Mouse (Mus musculus) hindbrain, embryonic 11.5 days (tissue): ENCODE measurements around the gene Ppp4r4. TPM values are rescaled to one million over a fixed set of nuclear protein-coding genes. Genes with fewer than 3 reads are reported as not detected.

Experiments
- ATAC-seq: fragments of 200-750 bp; cut with Nextera tagmentation; 2 replicates; pipeline ENCODE4 v1.8.0; 2017; ENCODE audit warnings: mild to moderate bottlenecking, moderate TSS enrichment, moderate library complexity; ENCODE audit not compliant: low FRiP score
- DNase-seq: peaks from one replicate; pipeline ENCODE4 v3.0.0-alpha.2; 2015; ENCODE audit warnings: low spot score
- H3K27ac ChIP-seq: fragments of 300-500 bp; sonication (generic); 2 replicates; pipeline ENCODE4 v1.5.1; 2014; ENCODE audit warnings: mild to moderate bottlenecking, low read depth, low read length
- H3K27me3 ChIP-seq: fragments of 300-500 bp; sonication (generic); 2 replicates; pipeline ENCODE4 v1.6.1; 2014; ENCODE audit warnings: mild to moderate bottlenecking, low read length, moderate library complexity, mixed read lengths; ENCODE audit not compliant: control insufficient read depth, insufficient read depth
- H3K36me3 ChIP-seq: fragments of 300-500 bp; sonication (generic); 2 replicates; pipeline ENCODE4 v1.6.1; 2014; ENCODE audit warnings: mild to moderate bottlenecking, low read length, moderate library complexity, mixed read lengths; ENCODE audit not compliant: control insufficient read depth, insufficient read depth
- H3K4me1 ChIP-seq: fragments of 300-500 bp; sonication (generic); replicated peaks from 2 replicates; pipeline ENCODE4 v1.6.1; 2014; ENCODE audit warnings: low read length, mixed read lengths; ENCODE audit not compliant: control insufficient read depth, insufficient read depth
- H3K4me2 ChIP-seq: fragments of 300-500 bp; sonication (generic); replicated peaks from 2 replicates; pipeline ENCODE4 v1.6.1; 2014; ENCODE audit warnings: mild to moderate bottlenecking, low read depth, low read length
- H3K4me3 ChIP-seq: fragments of 300-500 bp; sonication (generic); 2 replicates; pipeline ENCODE4 v1.5.1; 2014; ENCODE audit warnings: low read depth, low read length
- H3K9ac ChIP-seq: fragments of 300-500 bp; sonication (generic); 2 replicates; pipeline ENCODE4 v1.6.1; 2014; ENCODE audit warnings: low read depth, low read length
- H3K9me3 ChIP-seq: fragments of 300-500 bp; sonication (generic); 2 replicates; pipeline ENCODE4 v1.6.1; 2016; ENCODE audit warnings: low read length; ENCODE audit not compliant: control insufficient read depth
- WGBS: fragments of 180-500 bp; shearing (Covaris S2); extraction: QIAGEN DNeasy Blood & Tissue Kit; methylation state at CpG from one replicate; pipeline ENCODE4 v1.1.7; 2014; 5-methylcytosine and 5-hydroxymethylcytosine counted together
- polyA plus RNA-seq: library from polyadenylated mRNA; unstranded; fragments of >200 nt; fragmentation: Nextera tagmentation; extraction: Ambion mirVana; gene quantifications from 2 replicates; pipeline ENCODE4 v1.2.1, GENCODE M21; 2014

The Ppp4r4 gene
- polyA plus RNA-seq, 1 experiment from 2014 or later, result 2.7 TPM

DNA sequence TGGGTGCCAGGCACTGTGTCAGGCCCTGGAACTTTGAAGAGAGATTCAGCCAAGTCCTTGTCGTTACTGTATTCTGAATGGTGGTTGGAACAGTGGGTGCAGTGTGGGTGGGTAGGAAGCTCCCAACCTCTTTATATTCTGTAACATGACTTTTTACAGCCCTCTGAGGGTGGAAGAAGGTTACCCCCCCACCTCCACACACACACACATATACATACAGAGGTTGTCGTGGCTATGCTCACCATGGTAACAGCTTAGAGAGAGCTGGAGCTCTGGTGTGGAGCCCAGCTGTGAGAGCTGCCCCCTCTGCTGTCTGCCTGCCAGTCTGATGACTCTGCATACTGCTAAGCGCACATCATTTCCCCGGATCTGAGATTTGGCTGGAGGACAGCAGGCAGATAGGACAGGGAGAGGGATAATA is 18.6 kb upstream of the Ppp4r4 start:
- Histone ChIP-seq H3K27me3 (no peaks in the 10 kb centered on the region), H3K4me3 (no peak overlapping the region), H3K36me3 (no peaks in the 10 kb centered on the region), H3K4me2 (no peak overlapping the region), H3K4me1 (no peaks in the 10 kb centered on the region), H3K9me3 (no peaks in the 10 kb centered on the region), H3K27ac (no peak overlapping the region), H3K9ac (no peak overlapping the region)
- ATAC-seq (peak; percentile 65), DNase-seq (peak; percentile 21)
- 31% methylated on average over 4 of the region's 4 CpGs for WGBS

DNA sequence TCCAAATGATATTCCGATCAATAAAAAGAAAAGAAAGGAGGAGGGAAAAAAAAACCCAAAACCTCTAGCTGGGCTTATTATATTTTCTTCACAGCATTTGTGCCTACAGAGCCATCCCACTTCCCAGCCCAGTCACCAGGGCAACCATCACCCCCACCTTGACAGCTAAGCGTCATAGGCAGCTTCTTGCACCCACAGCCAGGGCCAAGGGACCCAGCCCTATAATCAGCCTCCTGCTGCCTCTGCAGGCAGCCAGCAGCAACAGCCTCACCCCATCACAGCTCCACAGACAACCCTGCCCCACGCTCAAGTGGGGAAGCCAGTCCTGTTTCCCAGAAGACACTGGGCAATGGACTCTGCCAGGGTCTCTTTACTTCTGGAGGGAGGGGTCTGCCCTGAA is 17.7 kb upstream of the Ppp4r4 start:
- Histone ChIP-seq H3K9me3 (no peaks in the 10 kb centered on the region), H3K27ac (no peak overlapping the region), H3K4me3 (no peak overlapping the region), H3K27me3 (no peaks in the 10 kb centered on the region), H3K4me1 (no peaks in the 10 kb centered on the region), H3K9ac (no peak overlapping the region), H3K36me3 (no peaks in the 10 kb centered on the region), H3K4me2 (no peak overlapping the region)
- DNase-seq (no peak), ATAC-seq (no peak)
- 76% methylated on average over 3 of the region's 3 CpGs for WGBS

DNA sequence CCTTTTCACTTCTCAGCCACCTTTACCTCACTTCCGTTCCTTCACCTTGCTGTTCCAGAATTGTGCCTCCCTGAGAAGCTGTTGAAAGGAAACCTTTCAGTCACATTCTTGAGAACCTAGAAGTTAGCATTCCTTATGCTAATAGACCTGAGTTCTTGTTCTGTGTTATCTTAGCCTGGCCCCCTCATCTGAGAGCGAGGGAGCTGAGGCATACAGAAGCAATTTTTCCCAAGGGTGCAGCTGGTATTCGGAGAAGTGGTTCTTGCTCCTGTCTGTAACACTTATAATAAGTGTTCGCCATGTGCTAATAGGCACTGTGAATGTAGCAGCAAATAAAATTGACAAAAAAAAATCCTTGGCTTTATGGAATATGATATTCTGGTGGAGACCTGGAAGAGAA is 16.4 kb upstream of the Ppp4r4 start:
- Histone ChIP-seq H3K27me3 (no peaks in the 10 kb centered on the region), H3K4me2 (no peak overlapping the region), H3K4me3 (no peak overlapping the region), H3K27ac (no peak overlapping the region), H3K9me3 (no peaks in the 10 kb centered on the region), H3K4me1 (no peaks in the 10 kb centered on the region), H3K36me3 (no peaks in the 10 kb centered on the region), H3K9ac (no peak overlapping the region)
- ATAC-seq (no peak), DNase-seq (no peak)
- WGBS, result 84% methylated on average over 4 of the region's 4 CpGs

DNA sequence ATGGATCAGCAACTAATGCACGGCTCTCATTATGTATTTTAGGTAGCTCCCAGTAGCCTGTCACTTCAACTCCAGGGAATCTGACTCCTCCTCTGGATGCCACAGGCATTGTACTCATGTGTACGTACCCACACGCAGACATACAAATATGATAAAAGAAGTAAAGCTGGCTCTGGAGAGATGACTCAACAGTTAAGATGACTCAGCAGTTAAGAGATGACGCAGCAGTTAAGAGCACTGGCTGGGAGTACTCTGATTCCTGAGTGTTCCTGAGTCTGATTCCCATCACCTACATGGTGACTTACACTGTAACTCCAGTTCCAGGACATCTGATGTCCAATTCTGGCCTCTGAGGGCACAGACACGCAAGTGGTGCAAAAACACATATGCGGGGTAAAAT is 13.4 kb upstream of the Ppp4r4 start:
- H3K4me1 ChIP-seq, result no peaks in the 10 kb centered on the region
- H3K27me3 ChIP-seq, result no peaks in the 10 kb centered on the region
- no peak overlapping the region for H3K4me2 ChIP-seq
- no peak for DNase-seq
- ATAC-seq, result no peak
- no peaks in the 10 kb centered on the region for H3K9me3 ChIP-seq
- 89% methylated on average over 6 of the region's 6 CpGs for WGBS
- no peak overlapping the region for H3K27ac ChIP-seq
- H3K4me3 ChIP-seq, result no peak overlapping the region
- no peaks in the 10 kb centered on the region for H3K36me3 ChIP-seq
- H3K9ac ChIP-seq, result no peak overlapping the region

DNA sequence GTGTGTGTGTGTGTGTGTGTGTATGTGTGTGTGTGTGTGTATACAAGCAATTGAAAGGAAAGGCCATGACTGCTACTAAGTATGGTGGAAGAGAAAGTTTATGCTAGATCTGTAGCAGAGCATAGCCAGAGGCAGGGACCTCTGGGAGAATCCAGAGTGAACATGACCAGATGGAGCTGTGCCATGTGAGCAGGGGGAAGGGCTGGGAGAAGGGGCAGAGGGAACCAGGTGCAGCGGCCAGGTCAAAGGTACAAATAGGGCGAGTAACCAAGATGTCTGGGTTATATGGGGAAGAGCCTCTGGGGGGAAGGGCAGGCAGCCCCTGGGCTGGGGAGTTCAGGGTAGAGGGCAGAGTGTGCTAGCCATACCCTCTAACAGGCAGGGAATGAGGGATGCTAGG is 1.5 kb upstream of the Ppp4r4 start:
- H3K9me3 ChIP-seq, result no peaks in the 10 kb centered on the region
- H3K4me3 ChIP-seq, result no peak overlapping the region
- DNase-seq (no peak), ATAC-seq (no peak)
- no peak overlapping the region for H3K27ac ChIP-seq
- no peaks in the 10 kb centered on the region for H3K36me3 ChIP-seq
- H3K4me2 ChIP-seq, result no peak overlapping the region
- no peaks in the 10 kb centered on the region for H3K27me3 ChIP-seq
- no peaks in the 10 kb centered on the region for H3K4me1 ChIP-seq
- WGBS, result 91% methylated on average over 2 of the region's 2 CpGs
- H3K9ac ChIP-seq, result no peak overlapping the region

DNA sequence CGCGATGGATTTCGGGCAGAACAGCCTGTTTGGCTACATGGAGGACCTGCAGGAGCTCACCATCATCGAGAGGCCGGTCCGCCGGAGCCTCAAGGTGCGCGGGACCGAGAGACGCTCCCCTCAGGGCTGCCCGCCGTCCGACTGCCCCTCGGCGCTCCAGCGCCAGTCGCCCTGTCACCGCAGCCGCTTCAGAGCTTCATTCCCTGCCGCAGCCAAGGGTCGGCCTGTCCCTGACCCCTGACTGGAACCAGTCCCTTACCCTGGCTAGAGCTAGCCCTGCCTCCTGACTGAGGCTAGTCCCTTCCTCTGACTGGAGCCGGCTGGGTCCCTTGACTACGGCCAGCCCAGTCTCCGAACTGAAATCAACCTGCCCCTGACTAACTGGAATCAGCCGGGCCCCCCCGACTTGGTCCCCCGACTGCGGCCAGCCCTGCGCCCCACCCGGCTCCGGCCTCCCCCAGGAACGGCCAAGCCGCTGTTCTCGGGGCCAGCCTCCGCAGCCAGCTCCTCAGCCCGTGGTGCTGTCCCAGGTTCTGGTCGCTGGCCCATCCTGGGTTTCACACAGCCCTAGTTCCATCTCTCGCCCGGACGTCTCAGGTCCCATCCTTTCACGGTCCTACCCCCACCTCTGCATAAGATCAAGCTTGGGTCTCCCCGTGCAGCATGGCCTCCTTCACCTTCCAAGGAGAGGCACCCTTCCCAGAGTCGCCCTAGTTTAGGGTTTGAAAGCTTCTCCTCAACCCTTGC is 739 bp downstream of the Ppp4r4 start:
- Histone ChIP-seq H3K36me3 (no peaks in the 10 kb centered on the region), H3K4me3 (peak overlapping the region; percentile 67), H3K9ac (peak overlapping the region; percentile 77), H3K4me1 (no peaks in the 10 kb centered on the region), H3K9me3 (no peaks in the 10 kb centered on the region), H3K4me2 (peak overlapping the region; percentile 92), H3K27ac (no peak overlapping the region), H3K27me3 (no peaks in the 10 kb centered on the region)
- peak; percentile 35 for DNase-seq
- WGBS, result 1% methylated on average over 44 of the region's 44 CpGs
- ATAC-seq, result peak; percentile 81

DNA sequence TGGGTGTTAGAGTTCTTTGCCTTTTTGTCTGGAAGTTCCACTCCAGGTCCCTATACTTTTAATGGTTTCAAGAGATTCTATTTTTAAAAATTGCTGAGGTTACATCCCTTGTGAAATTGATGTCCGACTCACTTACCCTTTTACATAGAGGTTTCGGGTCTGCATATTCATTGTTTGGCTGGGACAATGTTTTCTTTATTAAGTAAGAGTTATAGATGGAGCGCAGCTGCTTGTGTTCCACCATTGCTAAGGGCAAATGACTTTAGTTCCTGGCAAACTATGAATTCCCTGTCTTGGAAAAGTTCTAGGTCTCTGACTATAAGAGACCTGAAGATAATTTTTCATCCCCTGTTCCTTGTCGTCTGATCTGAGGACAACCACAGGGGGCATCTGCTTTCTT is 8.3 kb downstream of the Ppp4r4 start:
- DNase-seq (no peak), ATAC-seq (no peak)
- Histone ChIP-seq H3K4me1 (no peaks in the 10 kb centered on the region), H3K9ac (no peak overlapping the region), H3K9me3 (no peaks in the 10 kb centered on the region), H3K36me3 (no peaks in the 10 kb centered on the region), H3K4me3 (no peak overlapping the region), H3K27me3 (no peaks in the 10 kb centered on the region), H3K4me2 (no peak overlapping the region), H3K27ac (no peak overlapping the region)
- whole genome bisulfite sequencing, result 78% methylated on average over 4 of the region's 4 CpGs

DNA sequence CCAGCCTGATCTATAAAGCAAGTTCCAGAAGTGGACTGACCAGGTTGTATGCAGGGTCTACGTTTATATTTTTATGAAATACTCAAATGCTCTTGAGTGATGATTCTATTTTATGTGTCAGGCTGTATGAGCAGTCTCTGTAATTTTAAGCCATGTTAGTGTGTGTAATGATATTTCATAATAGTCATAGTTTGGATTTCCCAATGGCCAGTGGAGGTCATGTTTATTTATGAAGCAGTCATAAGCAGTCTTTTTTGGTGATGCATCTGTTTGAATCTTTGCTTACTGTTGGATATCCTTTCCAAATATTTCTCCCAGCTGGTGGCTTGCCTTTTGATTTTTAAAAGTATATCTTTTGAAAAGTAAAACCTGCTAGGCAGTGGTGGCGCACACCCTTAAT is 11.3 kb downstream of the Ppp4r4 start:
- H3K4me2 ChIP-seq, result no peak overlapping the region
- 89% methylated on average over 2 of the region's 2 CpGs for WGBS
- H3K4me3 ChIP-seq, result no peak overlapping the region
- no peak for DNase-seq
- no peak for ATAC-seq
- H3K27ac ChIP-seq, result no peak overlapping the region
- no peaks in the 10 kb centered on the region for H3K36me3 ChIP-seq
- no peak overlapping the region for H3K9ac ChIP-seq
- H3K27me3 ChIP-seq, result no peaks in the 10 kb centered on the region
- H3K4me1 ChIP-seq, result no peaks in the 10 kb centered on the region
- H3K9me3 ChIP-seq, result no peaks in the 10 kb centered on the region

DNA sequence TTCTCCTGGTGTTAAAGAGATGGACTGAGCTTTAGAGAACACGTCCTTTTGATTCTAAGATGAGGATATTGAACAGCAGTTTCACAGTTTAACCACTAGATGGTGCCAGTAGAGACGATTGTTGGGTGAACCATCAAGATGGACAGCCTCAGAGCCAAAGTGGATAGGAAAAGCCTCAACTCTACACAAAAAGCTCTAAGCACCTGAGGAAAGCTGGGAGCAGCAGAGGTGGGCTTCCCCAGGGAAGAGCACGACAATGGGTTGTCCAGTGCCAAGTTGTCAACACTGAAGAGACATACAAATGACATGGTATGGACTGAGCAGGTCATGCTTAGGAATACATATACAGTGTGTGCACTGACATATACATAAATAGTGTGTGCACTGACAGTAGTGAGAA is 12.1 kb downstream of the Ppp4r4 start:
- WGBS, result 7% methylated on average over 3 of the region's 3 CpGs
- ATAC-seq (peak; percentile 30), DNase-seq (peak; percentile 59)

More for the DNA sequence above, 12.1 kb downstream of the Ppp4r4 start:
- H3K4me1 ChIP-seq, result no peaks in the 10 kb centered on the region
- H3K4me3 ChIP-seq, result no peak overlapping the region
- H3K36me3 ChIP-seq, result no peaks in the 10 kb centered on the region
- H3K4me2 ChIP-seq, result no peak overlapping the region
- no peak overlapping the region for H3K27ac ChIP-seq
- H3K9ac ChIP-seq, result no peak overlapping the region
- H3K9me3 ChIP-seq, result no peaks in the 10 kb centered on the region
- H3K27me3 ChIP-seq, result no peaks in the 10 kb centered on the region
